Mouse (Mus musculus) ES-Bruce4 (cell line): ENCODE data around the gene Abhd15.

ENCODE experiments used
- CTCF ChIP-seq: IDR thresholded peaks from one replicate; pipeline ENCODE4 v1.8.1; 2011; ENCODE audit warnings: low read depth, low read length
- EP300 ChIP-seq: IDR thresholded peaks from 2 replicates; pipeline ENCODE4 v1.6.1; 2011; ENCODE audit warnings: low read depth, low read length; ENCODE audit not compliant: insufficient read depth

GRCm38 (mm10) chr11:77502481-77502880 lies 12.4 kb upstream of the Abhd15 start:
- TF ChIP-seq CTCF, result no peak
- TF ChIP-seq EP300, result no peak
